Mouse (Mus musculus) MEL (cell line): ENCODE measurements around the gene Srbd1. TPM values are rescaled to one million over a fixed set of nuclear protein-coding genes. Genes with fewer than 3 reads are reported as not detected.

Experiments
- DNase-seq: peaks from one replicate; pipeline ENCODE4 v3.0.0; 2011; ENCODE audit warnings: low read depth, low spot score
- H3K27ac ChIP-seq: 2 replicates; pipeline ENCODE4 v1.5.1; 2012; ENCODE audit warnings: low read depth, mild to moderate bottlenecking, control low read depth, low read length, moderate library complexity; ENCODE audit not compliant: control insufficient read depth
- H3K27me3 ChIP-seq, 2 experiments: fragments of 150-350 bp in 1 of 2; sonication (generic) in 1 of 2; 2 replicates each; pipeline ENCODE4 v1.6.1; 2012; ENCODE audit warnings: low read length in 2 of 2, mild to moderate bottlenecking in 2 of 2, improper control_type of control experiment in 1 of 2, moderate library complexity in 1 of 2; ENCODE audit not compliant: insufficient read depth in 2 of 2, control insufficient read depth in 1 of 2
- H3K36me3 ChIP-seq, 2 experiments: 2 replicates each; pipeline ENCODE4 v1.6.1; 2012 to 2014; ENCODE audit warnings: low read length in 2 of 2, improper control_type of control experiment in 1 of 2, inconsistent platforms in 1 of 2, mild to moderate bottlenecking in 1 of 2; ENCODE audit not compliant: insufficient read depth in 2 of 2, control insufficient read depth in 1 of 2
- H3K4me1 ChIP-seq, 2 experiments: fragments of 150-350 bp in 1 of 2; sonication (generic) in 1 of 2; 2 replicates each; pipeline ENCODE4 v1.6.1; 2012; ENCODE audit warnings: low read length in 2 of 2, improper control_type of control experiment in 1 of 2, mild to moderate bottlenecking in 1 of 2; ENCODE audit not compliant: insufficient read depth in 2 of 2, control insufficient read depth in 1 of 2
- H3K4me3 ChIP-seq, 2 experiments: fragments of 150-350 bp in 1 of 2; sonication (generic) in 1 of 2; 2 replicates each; pipeline ENCODE4 v1.5.1; 2012; ENCODE audit warnings: low read depth in 2 of 2, low read length in 2 of 2, mild to moderate bottlenecking in 2 of 2, moderate library complexity in 2 of 2, control low read depth in 1 of 2, improper control_type of control experiment in 1 of 2; ENCODE audit not compliant: control insufficient read depth in 1 of 2, insufficient read depth in 1 of 2
- H3K79me2 ChIP-seq: 2 replicates; pipeline ENCODE4 v1.6.1; 2012; ENCODE audit warnings: mild to moderate bottlenecking, low read length, moderate library complexity; ENCODE audit not compliant: control insufficient read depth, poor library complexity, insufficient read depth
- H3K9ac ChIP-seq: 2 replicates; pipeline ENCODE4 v1.6.1; 2012; ENCODE audit warnings: low read depth, mild to moderate bottlenecking, control low read depth, low read length, moderate library complexity; ENCODE audit not compliant: control insufficient read depth, poor library complexity, severe bottlenecking
- H3K9me3 ChIP-seq: fragments of 150-350 bp; sonication (generic); replicated peaks from 2 replicates; pipeline ENCODE4 v1.6.1; 2012; ENCODE audit warnings: mild to moderate bottlenecking, low read length, improper control_type of control experiment, moderate library complexity; ENCODE audit not compliant: insufficient read depth
- CHD2 ChIP-seq: IDR thresholded peaks from 2 replicates; pipeline ENCODE4 v1.6.1; 2011; ENCODE audit warnings: low read length, improper control_type of control experiment
- ELF1 ChIP-seq: IDR thresholded peaks from 2 replicates; pipeline ENCODE4 v1.6.1; 2014; ENCODE audit warnings: low read depth, mild to moderate bottlenecking, inconsistent platforms, low read length, improper control_type of control experiment, moderate library complexity
- ETS1 ChIP-seq: IDR thresholded peaks from 2 replicates; pipeline ENCODE4 v1.6.1; 2012; ENCODE audit warnings: low read depth, mild to moderate bottlenecking, inconsistent platforms, low read length, improper control_type of control experiment, moderate library complexity
- GATA1 ChIP-seq: IDR thresholded peaks from 2 replicates; pipeline ENCODE4 v1.6.1; 2011; ENCODE audit warnings: low read depth, low read length, improper control_type of control experiment
- MAX ChIP-seq: IDR thresholded peaks from 2 replicates; pipeline ENCODE4 v1.6.1; 2011; ENCODE audit warnings: low read length, improper control_type of control experiment
- MAZ ChIP-seq: IDR thresholded peaks from 2 replicates; pipeline ENCODE4 v1.6.1; 2012; ENCODE audit warnings: low read depth, mild to moderate bottlenecking, inconsistent platforms, low read length, improper control_type of control experiment
- MXI1 ChIP-seq: IDR thresholded peaks from 2 replicates; pipeline ENCODE4 v1.6.1; 2011; ENCODE audit warnings: mild to moderate bottlenecking, low read depth, low read length, improper control_type of control experiment
- POLR2A ChIP-seq, 2 experiments: IDR thresholded peaks; 2 replicates each; pipeline ENCODE4 v1.6.1; 2011 to 2012; ENCODE audit warnings: low read length in 2 of 2, mild to moderate bottlenecking in 2 of 2, control low read depth in 1 of 2, improper control_type of control experiment in 1 of 2, low read depth in 1 of 2, moderate library complexity in 1 of 2; ENCODE audit not compliant: control insufficient read depth in 1 of 2, insufficient read depth in 1 of 2, poor library complexity in 1 of 2
- POLR2AphosphoS2 ChIP-seq: IDR thresholded peaks from 2 replicates; pipeline ENCODE4 v1.6.1; 2011; ENCODE audit warnings: low read length, improper control_type of control experiment
- RCOR1 ChIP-seq: IDR thresholded peaks from 2 replicates; pipeline ENCODE4 v1.6.1; 2012; ENCODE audit warnings: low read depth, mild to moderate bottlenecking, inconsistent platforms, low read length, improper control_type of control experiment
- UBTF ChIP-seq: IDR thresholded peaks from 2 replicates; pipeline ENCODE4 v1.6.1; 2012; ENCODE audit warnings: low read depth, mild to moderate bottlenecking, inconsistent platforms, low read length, improper control_type of control experiment, moderate library complexity, borderline replicate concordance; ENCODE audit not compliant: insufficient read depth
- polyA plus RNA-seq, 2 experiments: library from polyadenylated mRNA; stranded (reverse) in 1 of 2; unstranded in 1 of 2; fragments of >175 nt in 1 of 2; fragments of >200 nt in 1 of 2; gene quantifications; 2 replicates each; pipeline versions ENCODE4 v1.2.1 to v1.2.4; 2012; ENCODE audit warnings: low replicate concordance in 2 of 2, low read depth in 1 of 2; ENCODE audit not compliant: insufficient read length in 2 of 2, insufficient read depth in 1 of 2, missing spikeins in 1 of 2
- total RNA-seq: library from RNA; depleted of rRNA; stranded (reverse); fragments of 300-350 nt; gene quantifications from 2 replicates; pipeline ENCODE4 v1.2.3, GENCODE M21; 2012

Gene Srbd1
- total and polyA plus RNA-seq, 3 experiments: 14.9 to 30.5 TPM; not detected in 1

DNA sequence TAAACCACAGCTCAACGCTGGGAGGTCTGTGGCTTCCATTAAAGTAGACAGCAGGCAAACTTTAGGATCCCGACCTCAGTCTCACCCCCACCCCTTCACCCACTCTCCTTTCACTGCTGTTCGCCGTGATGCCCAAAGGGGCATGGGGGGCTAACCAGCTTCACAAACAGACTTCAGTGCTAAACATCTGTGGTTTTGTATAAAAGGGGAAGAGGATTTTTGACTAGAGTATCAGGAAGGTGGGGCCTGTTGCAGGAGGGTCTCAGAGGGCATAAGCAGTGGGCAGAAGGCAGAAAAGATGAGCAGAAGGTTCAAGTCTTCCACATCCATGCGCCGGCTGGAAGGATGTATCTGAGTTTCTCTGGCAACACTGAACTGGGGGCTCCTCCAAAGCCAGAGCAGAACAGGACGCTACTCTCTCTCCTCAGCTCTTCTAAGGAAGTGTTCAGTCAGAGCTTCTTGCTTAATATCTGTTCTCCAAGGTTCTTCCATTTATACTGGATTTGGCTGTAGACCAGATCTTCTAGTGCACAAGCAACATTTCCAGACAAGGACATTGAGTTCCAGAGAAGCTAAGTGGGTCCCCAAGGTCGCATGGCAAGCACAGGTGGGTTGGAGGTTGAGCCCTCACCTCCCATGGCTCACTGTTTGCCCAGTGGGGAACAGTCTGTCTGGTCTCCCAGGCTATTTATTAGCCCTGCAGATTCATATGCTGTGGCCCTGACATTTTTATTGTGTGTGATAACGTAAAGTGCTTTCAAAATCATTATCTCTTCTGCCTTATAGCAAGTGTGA lies 25.4 kb upstream of the Srbd1 start (continued):
- TF ChIP-seq RCOR1 (0 out of 2 replicates have a peak, but pooled peaks have one; percentile 17), ELF1 (no peak), POLR2A (IDR thresholded peaks at IDR 0.05; ENCODE audit: control insufficient read depth in 1 of 2, insufficient read depth in 1 of 2, low read depth in 1 of 2, low read length in 2 of 2, poor library complexity in 1 of 2) (no peak)

DNA sequence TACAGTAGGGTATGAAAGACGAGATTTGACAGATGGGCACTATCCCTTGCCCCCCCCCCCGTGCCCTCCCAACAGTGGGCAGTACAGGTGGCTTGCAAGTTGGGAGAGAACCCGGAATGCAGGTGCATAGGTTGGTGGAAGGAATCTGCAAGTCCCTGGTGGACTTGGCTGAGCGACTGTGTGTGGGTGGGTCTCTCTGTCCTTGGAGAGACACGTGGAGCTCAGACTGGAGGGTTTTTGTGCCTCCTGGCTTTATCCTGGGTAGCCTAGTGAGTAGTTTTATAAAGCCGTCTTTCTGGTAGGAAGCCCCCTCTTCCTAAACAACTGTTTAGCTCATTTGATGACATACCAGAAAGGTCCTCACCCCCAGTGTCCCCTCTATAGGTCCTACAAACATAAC lies 24.1 kb upstream of the Srbd1 start:
- Histone ChIP-seq H3K9ac (peak overlapping the region; percentile 80), H3K36me3 (peaks cover 0 to 20% of the 10 kb centered on the region in 2 experiments; a peak in 2 of 4 replicates), H3K27me3 (no peaks in the 10 kb centered on the region), H3K79me2 (peaks cover 9% of the 10 kb centered on the region), H3K4me3 (peak overlapping the region; percentile 61 to 83), H3K9me3 (no peaks in the 10 kb centered on the region)
- peak; percentile 34 for DNase-seq
- TF ChIP-seq MXI1: peak; percentile 59; the same call in 1 of the 2 replicates
- no peak for TF ChIP-seq MAZ
- TF ChIP-seq, all 39 proteins: peak for 1
- Histone ChIP-seq H3K27ac (no peak overlapping the region), H3K4me1 (peaks cover 9 to 25% of the 10 kb centered on the region in 2 experiments)

DNA sequence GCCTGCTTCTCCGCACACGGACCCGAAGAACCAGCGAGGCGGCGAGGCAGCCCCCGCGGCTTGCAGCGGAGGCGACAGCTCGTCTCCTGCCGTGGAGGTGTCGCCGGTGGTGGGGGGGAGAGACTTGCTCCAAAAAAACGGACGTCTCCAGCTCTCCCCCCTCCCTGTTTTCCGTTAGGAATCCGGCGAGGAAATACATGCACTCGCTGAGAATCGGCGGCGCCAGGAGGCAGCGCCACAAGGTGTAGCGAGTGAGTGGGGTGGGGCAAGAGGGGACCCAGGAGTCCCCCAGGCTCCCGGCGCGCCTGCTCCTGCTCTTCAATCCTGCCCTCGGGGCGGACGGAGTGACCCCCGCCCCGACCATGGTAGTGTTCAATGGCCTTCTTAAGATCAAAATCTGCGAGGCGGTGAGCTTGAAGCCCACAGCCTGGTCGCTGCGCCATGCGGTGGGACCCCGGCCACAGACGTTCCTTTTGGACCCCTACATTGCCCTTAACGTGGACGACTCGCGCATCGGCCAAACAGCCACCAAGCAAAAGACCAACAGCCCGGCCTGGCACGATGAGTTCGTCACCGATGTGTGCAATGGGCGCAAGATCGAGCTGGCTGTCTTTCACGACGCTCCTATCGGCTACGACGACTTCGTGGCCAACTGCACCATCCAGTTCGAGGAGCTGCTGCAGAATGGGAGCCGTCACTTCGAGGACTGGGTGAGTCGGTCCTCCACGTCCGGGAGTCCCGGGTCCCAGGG lies 23.4 kb upstream of the Srbd1 start:
- TF ChIP-seq POLR2AphosphoS2 (no peak), ETS1 (0 out of 2 replicates have a peak, but pooled peaks have one; percentile 5), MXI1 (peak; percentile 6; the same call in 1 of the 2 replicates), GATA1 (no peak), MAX (peak; percentile 65; the same call in 1 of the 2 replicates), UBTF (peak; percentile 74; the same call in 1 of the 2 replicates), CHD2 (no peak)
- no peaks in the 10 kb centered on the region for H3K27me3 ChIP-seq
- peak overlapping the region; percentile 80 for H3K9ac ChIP-seq
- H3K79me2 ChIP-seq: peaks cover 9% of the 10 kb centered on the region
- H3K9me3 ChIP-seq: no peaks in the 10 kb centered on the region
- DNase-seq: peak; percentile 70
- peaks cover 9 to 25% of the 10 kb centered on the region in 2 experiments for H3K4me1 ChIP-seq
- no peak overlapping the region for H3K27ac ChIP-seq
- H3K4me3 ChIP-seq: peak overlapping the region; percentile 61 to 83
- H3K36me3 ChIP-seq: peaks cover 0 to 20% of the 10 kb centered on the region in 2 experiments; a peak in 2 of 4 replicates
